Mouse (Mus musculus) cerebellum, adult 2 months (tissue): ENCODE data around the gene U2af1.

Experiments used
- CTCF ChIP-seq: fragments of 200-500 bp; IDR thresholded peaks from 2 replicates; pipeline ENCODE4 v1.5.1; 2011; ENCODE audit warnings: low read depth, mild to moderate bottlenecking, control low read depth, low read length, moderate library complexity, borderline replicate concordance; ENCODE audit not compliant: insufficient read depth
- POLR2A ChIP-seq: fragments of 200-500 bp; IDR thresholded peaks from 2 replicates; pipeline ENCODE4 v1.6.1; 2011; ENCODE audit warnings: low read length, control low read depth, borderline replicate concordance; ENCODE audit not compliant: insufficient read depth

DNA sequence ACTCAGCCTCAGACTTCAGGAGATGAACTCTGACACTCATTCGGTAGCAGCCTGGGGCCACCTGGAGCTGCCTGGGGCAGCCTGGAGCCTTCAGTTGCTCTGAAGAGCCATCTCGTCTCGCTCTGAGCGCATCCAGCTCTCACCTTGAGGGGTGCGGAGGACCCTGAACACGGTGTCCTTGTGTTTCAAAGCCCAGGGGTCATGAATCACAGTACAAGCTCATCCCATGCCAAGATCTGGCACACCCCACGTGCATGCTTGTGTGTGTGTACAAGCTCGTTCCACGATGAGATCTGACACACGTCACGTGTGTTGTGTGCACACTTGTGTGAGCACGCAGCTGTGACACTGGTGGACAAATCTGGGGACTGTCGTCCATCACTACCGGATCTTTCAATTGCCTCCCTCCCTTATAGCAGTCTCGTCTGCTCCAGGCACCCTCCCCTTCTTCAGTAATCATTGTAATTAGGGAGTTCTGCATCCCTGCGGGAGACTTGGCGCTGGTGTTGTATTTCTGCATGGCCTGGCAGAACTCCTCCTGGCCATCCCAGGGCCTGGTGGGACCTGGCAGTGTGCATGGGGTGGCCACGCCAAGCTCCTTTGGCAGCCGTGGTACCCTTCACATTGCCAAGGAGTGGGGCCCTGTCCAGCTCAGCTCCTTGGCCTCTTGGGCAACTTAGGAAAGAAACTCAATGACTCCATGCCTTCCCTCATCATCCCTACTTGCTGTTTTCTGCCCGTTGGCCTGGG, 46.8 kb upstream of the U2af1 start:
- TF ChIP-seq CTCF (no peak), POLR2A (no peak)
